Mouse (Mus musculus) myocyte (in vitro differentiated cells): ENCODE results near the gene 3110040M04Rik. TPM values are rescaled to one million over a fixed set of nuclear protein-coding genes. Genes with fewer than 3 reads are reported as not detected.

Experiments used
- H3K27me3 ChIP-seq: one replicate; pipeline ENCODE4 v1.6.1; 2011; ENCODE audit not compliant: control insufficient read depth, insufficient read depth, insufficient read length
- H3K36me3 ChIP-seq: one replicate; pipeline ENCODE4 v1.6.1; 2011; ENCODE audit not compliant: control insufficient read depth, insufficient read depth
- H3K4me2 ChIP-seq: one replicate; pipeline ENCODE4 v1.6.1; 2011; ENCODE audit warnings: low read depth, control low read depth
- H3K4me3 ChIP-seq: one replicate; pipeline ENCODE4 v1.5.1; 2011; ENCODE audit warnings: mild to moderate bottlenecking, control low read depth, moderate library complexity
- H3K79me2 ChIP-seq: one replicate; pipeline ENCODE4 v1.6.1; 2011; ENCODE audit not compliant: control insufficient read depth, insufficient read depth
- H3ac ChIP-seq: one replicate; pipeline ENCODE4 v1.6.1; 2011; ENCODE audit not compliant: control insufficient read depth, insufficient read length
- CEBPB ChIP-seq: IDR thresholded peaks from 2 replicates; pipeline ENCODE4 v1.6.1; 2011; ENCODE audit warnings: mild to moderate bottlenecking, moderate library complexity; ENCODE audit not compliant: poor library complexity, insufficient read depth, severe bottlenecking
- E2F4 ChIP-seq: IDR thresholded peaks from one replicate; pipeline ENCODE4 v1.6.1; 2011; ENCODE audit warnings: mild to moderate bottlenecking, control low read depth, moderate library complexity; ENCODE audit not compliant: insufficient read depth
- MAX ChIP-seq: IDR thresholded peaks from one replicate; pipeline ENCODE4 v1.6.1; 2011; ENCODE audit warnings: low read depth, mild to moderate bottlenecking, control low read depth
- MYOD1 ChIP-seq, 3 experiments: IDR thresholded peaks; one replicate each; pipeline ENCODE4 v1.6.1; 2011; ENCODE audit warnings: control low read depth in 2 of 3, low read depth in 2 of 3, mild to moderate bottlenecking in 2 of 3, moderate library complexity in 1 of 3; ENCODE audit not compliant: insufficient read length in 2 of 3, control insufficient read depth in 1 of 3
- MYOG ChIP-seq, 3 experiments: IDR thresholded peaks; one replicate each; pipeline ENCODE4 v1.6.1; 2011; ENCODE audit warnings: control low read depth in 2 of 3, low read depth in 2 of 3, mild to moderate bottlenecking in 2 of 3; ENCODE audit not compliant: insufficient read length in 2 of 3, control insufficient read depth in 1 of 3, insufficient read depth in 1 of 3
- POLR2A ChIP-seq: IDR thresholded peaks from one replicate; pipeline ENCODE4 v1.6.1; 2011; ENCODE audit warnings: low read depth, mild to moderate bottlenecking, control low read depth, moderate library complexity; ENCODE audit not compliant: insufficient read length
- POLR2AphosphoS2 ChIP-seq: IDR thresholded peaks from one replicate; pipeline ENCODE4 v1.6.1; 2011; ENCODE audit warnings: low read depth, control low read depth; ENCODE audit not compliant: insufficient read length
- REST ChIP-seq: IDR thresholded peaks from one replicate; pipeline ENCODE4 v1.6.1; 2011; ENCODE audit warnings: mild to moderate bottlenecking, control low read depth, moderate library complexity; ENCODE audit not compliant: insufficient read depth, insufficient read length
- SRF ChIP-seq: IDR thresholded peaks from one replicate; pipeline ENCODE4 v1.6.1; 2011; ENCODE audit warnings: low read depth; ENCODE audit not compliant: control insufficient read depth, insufficient read length
- TCF12 ChIP-seq: IDR thresholded peaks from one replicate; pipeline ENCODE4 v1.6.1; 2011; ENCODE audit warnings: mild to moderate bottlenecking, control low read depth; ENCODE audit not compliant: poor library complexity, insufficient read depth, severe bottlenecking
- TCF3 ChIP-seq: IDR thresholded peaks from one replicate; pipeline ENCODE4 v1.6.1; 2011; ENCODE audit warnings: low read depth, control low read depth; ENCODE audit not compliant: insufficient read length
- USF1 ChIP-seq: IDR thresholded peaks from one replicate; pipeline ENCODE4 v1.6.1; 2011; ENCODE audit warnings: low read depth, mild to moderate bottlenecking, control low read depth, moderate library complexity
- polyA plus RNA-seq: library from polyadenylated mRNA; unstranded; fragments of >200 nt; fragmentation: generic; extraction: Trizol; gene quantifications from one replicate; pipeline ENCODE4 v1.2.1, GENCODE M21; 2012; ENCODE audit warnings: missing spikeins

Gene 3110040M04Rik
- polyA plus RNA-seq, 1 experiment: 0.30 TPM

- no peak overlapping the region for H3K4me2 ChIP-seq
- TF ChIP-seq MYOD1 (IDR thresholded peaks at IDR 0.05; ENCODE audit: control insufficient read depth in 1 of 3, insufficient read length in 2 of 3, low read depth in 2 of 3) (no peak), MYOG (IDR thresholded peaks at IDR 0.05; ENCODE audit: control insufficient read depth in 1 of 3, insufficient read depth in 1 of 3, insufficient read length in 2 of 3, low read depth in 2 of 3) (no peak), SRF (no peak), USF1 (no peak), REST (no peak), MAX (no peak), POLR2AphosphoS2 (no peak), POLR2A (no peak), TCF12 (no peak), E2F4 (no peak), TCF3 (no peak)
- H3K4me3 ChIP-seq: no peak overlapping the region
- no peaks in the 10 kb centered on the region for H3K79me2 ChIP-seq
- H3ac ChIP-seq: no peak overlapping the region
- no peaks in the 10 kb centered on the region for H3K36me3 ChIP-seq
- no peaks in the 10 kb centered on the region for H3K27me3 ChIP-seq
These were observed 28.4 kb downstream of the 3110040M04Rik start for GRCm38 (mm10) chr1:151232346-151232745.

GRCm38 (mm10) chr1:151233756-151234155, 29.8 kb downstream of the 3110040M04Rik start:
- TF ChIP-seq POLR2AphosphoS2 (no peak), TCF3 (no peak), SRF (no peak), USF1 (no peak), E2F4 (no peak), POLR2A (no peak), REST (no peak), MYOD1 (IDR thresholded peaks at IDR 0.05; ENCODE audit: control insufficient read depth in 1 of 3, insufficient read length in 2 of 3, low read depth in 2 of 3) (no peak)
- H3K36me3 ChIP-seq: no peaks in the 10 kb centered on the region
- H3K79me2 ChIP-seq: no peaks in the 10 kb centered on the region
- no peak overlapping the region for H3ac ChIP-seq
- no peak overlapping the region for H3K4me3 ChIP-seq
- H3K4me2 ChIP-seq: no peak overlapping the region
- H3K27me3 ChIP-seq: no peaks in the 10 kb centered on the region

GRCm38 (mm10) chr1:151235574-151235973, 31.7 kb downstream of the 3110040M04Rik start:
- no peaks in the 10 kb centered on the region for H3K36me3 ChIP-seq
- no peaks in the 10 kb centered on the region for H3K79me2 ChIP-seq
- H3K27me3 ChIP-seq: no peaks in the 10 kb centered on the region
- H3K4me3 ChIP-seq: no peak overlapping the region
- TF ChIP-seq USF1 (no peak), MYOD1 (IDR thresholded peaks at IDR 0.05; ENCODE audit: control insufficient read depth in 1 of 3, insufficient read length in 2 of 3, low read depth in 2 of 3) (no peak), POLR2A (no peak), E2F4 (no peak), POLR2AphosphoS2 (no peak), MYOG (IDR thresholded peaks at IDR 0.05; ENCODE audit: control insufficient read depth in 1 of 3, insufficient read depth in 1 of 3, insufficient read length in 2 of 3, low read depth in 2 of 3) (no peak), REST (no peak), MAX (no peak)
- peak overlapping the region; percentile 76 for H3K4me2 ChIP-seq
- no peak overlapping the region for H3ac ChIP-seq

- Histone ChIP-seq H3K4me2 (peak overlapping the region; percentile 76), H3K79me2 (no peaks in the 10 kb centered on the region), H3K36me3 (no peaks in the 10 kb centered on the region), H3K27me3 (no peaks in the 10 kb centered on the region), H3ac (no peak overlapping the region), H3K4me3 (no peak overlapping the region)
- TF ChIP-seq REST: no peak
- no peak for TF ChIP-seq CEBPB
- TF ChIP-seq POLR2A: no peak
- no peak for TF ChIP-seq MYOG (IDR thresholded peaks at IDR 0.05; ENCODE audit: control insufficient read depth in 1 of 3, insufficient read depth in 1 of 3, insufficient read length in 2 of 3, low read depth in 2 of 3)
- TF ChIP-seq MAX: no peak
- no peak for TF ChIP-seq MYOD1 (IDR thresholded peaks at IDR 0.05; ENCODE audit: control insufficient read depth in 1 of 3, insufficient read length in 2 of 3, low read depth in 2 of 3)
- TF ChIP-seq TCF3: no peak
- no peak for TF ChIP-seq USF1
These were observed 32.4 kb downstream of the 3110040M04Rik start for GRCm38 (mm10) chr1:151236141-151236930.

GRCm38 (mm10) chr1:151237780-151238179, 33.9 kb downstream of the 3110040M04Rik start:
- Histone ChIP-seq H3K79me2 (no peaks in the 10 kb centered on the region), H3K36me3 (no peaks in the 10 kb centered on the region), H3K4me3 (no peak overlapping the region), H3K27me3 (no peaks in the 10 kb centered on the region), H3K4me2 (no peak overlapping the region), H3ac (no peak overlapping the region)
- TF ChIP-seq MYOG (IDR thresholded peaks at IDR 0.05; ENCODE audit: control insufficient read depth in 1 of 3, insufficient read depth in 1 of 3, insufficient read length in 2 of 3, low read depth in 2 of 3): peak in 2 of 3 experiments; percentile 11 to 23
- TF ChIP-seq SRF: no peak
- TF ChIP-seq E2F4: no peak
- no peak for TF ChIP-seq TCF3
- no peak for TF ChIP-seq CEBPB
- no peak for TF ChIP-seq MAX
- TF ChIP-seq USF1: no peak
- TF ChIP-seq POLR2A: no peak
- peak in 1 of 3 experiments; percentile 45 for TF ChIP-seq MYOD1 (IDR thresholded peaks at IDR 0.05; ENCODE audit: control insufficient read depth in 1 of 3, insufficient read length in 2 of 3, low read depth in 2 of 3)
- TF ChIP-seq POLR2AphosphoS2: no peak
- no peak for TF ChIP-seq TCF12
- TF ChIP-seq REST: no peak
